Mouse (Mus musculus): ENCODE measurements around the gene Eef2k.

DNA sequence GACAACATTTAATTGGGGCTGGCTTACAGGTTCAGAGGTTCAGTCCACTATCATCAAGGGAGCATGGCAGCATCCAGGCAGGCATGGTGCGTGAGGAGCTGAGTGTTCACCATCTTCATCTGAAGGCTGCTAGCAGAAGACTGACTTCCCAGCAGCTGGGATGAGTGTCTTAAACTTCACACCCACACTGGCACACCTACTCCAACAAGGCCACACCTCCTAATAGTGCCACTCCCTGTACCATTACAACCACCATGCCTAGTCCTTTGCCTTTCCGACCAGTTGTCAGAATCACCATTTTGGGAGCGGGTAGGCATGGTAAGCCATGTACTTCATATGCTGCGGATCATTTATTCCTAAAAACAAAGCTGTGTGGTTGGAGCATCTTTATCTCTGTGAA is 38.1 kb downstream of the Eef2k start:
- no peak for TF ChIP-seq POLR2A (IDR thresholded peaks at IDR 0.05; ENCODE audit: borderline replicate concordance, extremely low read depth, low read depth, low read length)
- no peak for TF ChIP-seq CTCF (IDR thresholded peaks at IDR 0.05; ENCODE audit: insufficient read depth, low read length)
